Mouse (Mus musculus): ENCODE results near the gene Egln2.

DNA sequence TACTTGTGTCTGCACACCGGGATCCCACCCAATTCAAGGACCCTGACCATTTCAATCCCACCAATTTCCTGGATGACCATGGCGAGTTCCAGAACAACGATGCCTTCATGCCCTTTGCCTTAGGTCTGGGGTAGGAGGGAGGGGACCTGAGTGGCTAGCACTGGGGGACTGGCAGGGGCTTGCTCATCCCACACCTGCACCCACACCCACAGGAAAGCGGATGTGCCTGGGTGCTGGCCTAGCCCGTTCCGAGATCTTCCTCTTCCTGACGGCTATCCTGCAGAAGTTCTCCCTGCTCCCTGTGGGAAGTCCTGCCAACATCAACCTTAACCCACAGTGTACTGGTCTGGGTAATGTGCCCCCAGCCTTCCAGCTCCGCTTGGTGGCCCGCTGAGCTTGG, 8.4 kb downstream of the Egln2 start:
- no peak for TF ChIP-seq CTCF (IDR thresholded peaks at IDR 0.05; ENCODE audit: borderline replicate concordance, insufficient read depth, low read depth, low read length)
- TF ChIP-seq POLR2A (IDR thresholded peaks at IDR 0.05; ENCODE audit: borderline replicate concordance, insufficient read depth, low read length) = no peak

Measured in cerebellum, adult 2 months (tissue).